Mouse (Mus musculus) gastrocnemius, postnatal 36 days (tissue): ENCODE measurements around the gene Bpgm. TPM values are rescaled to one million over a fixed set of nuclear protein-coding genes. Genes with fewer than 3 reads are reported as not detected.

Experiments used
- DNase-seq, 2 experiments: peaks; one replicate each; pipeline ENCODE4 v3.0.0; 2022
- intact Hi-C: fragments of 180-260 bp; cut with DNase I; formaldehyde crosslinking; loops from one replicate; pipeline ENCODE4 v1.15.1; 2025
- total RNA-seq, 2 experiments: library from RNA; stranded (reverse); gene quantifications; 2 replicates each; pipeline ENCODE4 v1.2.3; 2021

The Bpgm gene
- total RNA-seq, 2 experiments from 2014 or later, result 87.5 to 92.0 TPM

DNA sequence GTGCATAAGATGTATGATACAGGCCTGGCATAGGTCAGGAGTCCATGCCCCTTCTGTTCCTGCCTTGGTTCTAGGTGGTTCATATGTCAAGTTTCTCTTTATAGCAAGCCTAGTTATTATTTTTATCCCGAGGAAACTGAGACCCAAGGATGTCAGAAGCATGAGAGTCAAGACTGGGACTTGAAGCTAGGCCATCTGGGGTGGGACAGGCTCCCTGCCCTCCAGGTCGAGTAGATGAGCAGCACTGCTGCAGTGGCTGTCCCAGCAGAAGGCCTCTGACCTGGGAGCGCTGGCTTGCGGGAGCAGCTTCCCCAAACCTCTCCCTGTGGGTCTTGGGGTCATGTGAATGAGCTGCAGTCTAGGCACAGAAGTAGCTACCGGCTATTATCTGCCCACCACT lies 47.5 kb downstream of the Bpgm start:
- intact Hi-C loops, result no loop called here
- no peak for DNase-seq

DNA sequence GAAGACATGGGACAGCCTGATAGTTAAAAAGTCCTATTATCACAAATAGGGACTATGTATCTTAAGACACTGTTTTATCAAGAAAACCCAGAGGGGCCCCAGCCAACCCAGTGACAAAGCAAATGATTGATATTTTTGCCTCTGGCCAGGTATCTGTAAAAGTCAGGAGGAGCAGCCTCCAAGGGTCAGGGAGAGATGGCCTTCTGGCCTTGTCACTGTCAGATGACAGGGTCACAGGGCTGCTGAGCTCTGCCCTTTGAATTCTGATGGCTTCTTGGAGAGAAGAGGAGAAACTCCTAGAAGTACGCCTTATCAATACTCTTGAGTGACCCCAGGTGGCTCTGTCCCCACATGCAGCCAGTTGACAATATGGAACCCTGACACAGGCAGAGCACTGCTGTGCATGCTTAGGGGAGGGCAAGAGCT lies 49.5 kb downstream of the Bpgm start:
- intact Hi-C loops, result no loop called here

DNA sequence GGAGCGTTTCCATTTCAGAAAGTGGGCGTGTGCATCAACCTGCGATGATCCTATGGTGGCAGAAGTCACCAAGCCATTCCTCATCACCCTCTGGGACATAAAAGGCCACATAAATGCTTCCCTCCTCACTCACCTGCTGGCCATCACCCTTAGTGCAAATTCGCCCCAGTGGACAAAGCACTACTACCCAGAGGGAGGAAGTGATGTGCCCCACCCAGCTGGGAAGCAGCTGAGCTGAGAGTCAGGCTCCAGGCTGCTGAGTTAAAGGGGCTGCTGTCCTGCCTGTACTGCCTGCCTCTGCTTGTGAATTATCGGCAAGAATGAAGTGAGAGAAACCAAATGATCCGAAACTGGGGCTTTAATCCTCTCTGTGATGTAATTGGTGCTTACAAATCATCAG lies 49.9 kb downstream of the Bpgm start:
- intact Hi-C loops, result no loop called here
- DNase-seq, result no peak

More for the DNA sequence above, 49.5 kb downstream of the Bpgm start:
- DNase-seq, result no peak

DNA sequence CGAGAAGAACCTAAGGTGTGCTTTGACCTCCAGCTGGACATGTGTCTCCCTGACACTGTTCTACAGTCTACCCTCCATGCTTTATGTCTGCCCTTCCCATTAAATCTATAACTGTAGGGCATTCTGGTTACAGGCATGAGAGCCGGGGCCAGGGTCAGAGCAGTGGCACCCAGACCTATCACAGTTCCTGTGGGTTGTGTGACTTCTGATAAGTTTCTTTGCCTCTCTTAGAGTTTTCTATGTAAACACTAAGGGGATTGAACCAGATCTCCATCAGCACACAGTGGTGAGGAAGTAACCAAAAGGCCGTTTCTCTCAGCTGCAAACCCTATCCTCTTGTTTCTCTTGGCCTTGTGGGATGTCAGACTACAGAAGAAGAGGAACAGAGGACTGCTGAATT lies 50.4 kb downstream of the Bpgm start:
- DNase-seq, result no peak
- intact Hi-C loops, result no loop called here

DNA sequence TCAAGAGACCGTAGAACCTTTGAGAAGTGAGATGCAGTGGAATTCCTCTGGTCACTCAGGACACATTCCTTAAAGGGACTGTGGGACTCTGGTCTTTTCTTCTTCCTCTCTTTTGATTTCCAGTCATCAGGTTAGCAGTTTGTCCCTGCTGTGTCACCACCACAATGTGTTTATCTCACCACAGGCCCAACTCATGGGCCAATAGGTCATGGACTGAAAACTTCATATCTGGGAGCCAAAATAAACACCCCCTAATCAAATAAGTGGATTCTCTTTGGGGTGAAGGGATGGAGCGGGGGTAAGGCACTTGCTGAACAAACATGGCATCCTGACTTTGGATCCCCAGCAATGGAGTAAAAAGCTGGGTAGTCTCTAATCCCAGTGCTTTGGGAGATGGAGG lies 52.1 kb downstream of the Bpgm start:
- no peak for DNase-seq
- intact Hi-C loops, result no loop called here

DNA sequence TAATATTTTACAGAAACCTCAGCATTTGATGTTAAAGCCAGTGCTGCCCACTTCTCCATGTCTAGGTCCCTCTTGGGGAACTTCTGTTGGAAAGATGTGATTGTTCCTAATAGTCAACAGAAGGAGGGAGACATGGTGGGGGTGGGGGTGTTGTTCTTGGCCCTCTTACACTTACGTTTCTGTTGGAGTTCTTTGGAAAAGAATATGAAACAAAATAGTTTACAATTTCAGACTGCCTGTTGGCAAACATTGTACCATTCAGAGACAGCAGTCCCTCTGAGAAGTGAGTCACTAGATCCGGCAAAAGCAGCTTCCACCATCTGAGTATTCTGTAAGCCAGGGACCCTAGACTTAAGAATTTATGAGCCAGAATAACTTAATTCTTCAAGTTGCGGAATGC lies 54.0 kb downstream of the Bpgm start:
- no peak for DNase-seq
- intact Hi-C loops, result no loop called here

DNA sequence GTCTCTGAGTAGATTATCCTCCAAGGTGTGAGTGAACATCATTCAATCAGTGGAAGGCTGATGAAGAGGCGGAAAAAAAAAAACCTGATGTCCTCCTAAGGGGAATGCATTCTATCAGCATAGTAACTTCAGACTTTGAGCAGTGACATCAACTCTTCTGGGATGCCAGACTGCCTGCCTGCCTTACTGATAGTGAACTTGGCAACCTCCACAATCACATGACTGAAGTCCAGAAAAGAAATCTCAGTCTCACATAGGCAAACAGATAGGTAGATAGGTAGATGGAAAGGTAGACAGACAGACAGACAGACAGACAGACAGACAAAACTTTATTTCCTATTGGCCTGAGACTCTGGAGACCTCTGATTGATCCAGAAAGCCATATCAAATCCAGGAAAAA lies 57.0 kb downstream of the Bpgm start:
- DNase-seq, result no peak
- intact Hi-C loops, result no loop called here

DNA sequence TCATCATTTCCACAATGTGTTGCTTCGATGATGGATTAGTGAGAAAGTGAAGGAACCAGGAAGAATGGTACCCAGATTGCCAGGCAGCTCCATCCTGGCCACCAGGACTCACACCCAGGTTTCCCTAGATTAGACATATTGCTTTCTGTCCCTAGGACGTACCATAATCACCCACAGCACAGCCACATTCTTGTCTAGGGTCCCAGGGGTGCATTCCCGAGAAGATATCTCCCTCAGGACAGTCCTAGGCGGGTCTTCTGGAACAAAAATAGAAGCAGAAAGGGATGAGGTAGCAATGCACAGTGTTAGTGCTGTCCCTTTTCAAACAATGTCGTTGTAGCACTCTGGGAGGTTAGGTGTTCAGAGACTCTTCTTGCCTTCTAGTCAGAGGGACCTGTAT lies 57.9 kb downstream of the Bpgm start:
- no peak for DNase-seq
- intact Hi-C loops, result no loop called here

DNA sequence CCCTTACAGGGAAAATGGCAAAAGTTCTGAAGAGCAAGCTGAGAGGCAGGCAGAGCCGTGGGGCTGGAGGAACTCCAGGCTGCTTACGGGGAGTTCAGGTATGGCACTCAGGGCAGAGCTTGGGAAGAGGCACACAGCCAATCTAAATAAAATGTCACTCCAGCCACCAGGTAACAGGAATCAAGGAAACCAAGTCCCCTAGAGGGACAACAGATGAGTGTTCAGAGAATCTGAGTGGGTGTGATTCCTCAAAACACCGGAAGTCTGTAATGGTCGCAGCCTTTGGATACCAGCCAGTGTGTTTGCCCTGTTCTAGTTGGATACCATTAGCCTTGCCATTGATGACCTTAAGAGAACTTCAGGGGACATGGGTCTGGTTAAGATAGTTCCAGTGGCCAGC lies 66.9 kb downstream of the Bpgm start:
- no peak for DNase-seq
- intact Hi-C loops, result no loop called here

DNA sequence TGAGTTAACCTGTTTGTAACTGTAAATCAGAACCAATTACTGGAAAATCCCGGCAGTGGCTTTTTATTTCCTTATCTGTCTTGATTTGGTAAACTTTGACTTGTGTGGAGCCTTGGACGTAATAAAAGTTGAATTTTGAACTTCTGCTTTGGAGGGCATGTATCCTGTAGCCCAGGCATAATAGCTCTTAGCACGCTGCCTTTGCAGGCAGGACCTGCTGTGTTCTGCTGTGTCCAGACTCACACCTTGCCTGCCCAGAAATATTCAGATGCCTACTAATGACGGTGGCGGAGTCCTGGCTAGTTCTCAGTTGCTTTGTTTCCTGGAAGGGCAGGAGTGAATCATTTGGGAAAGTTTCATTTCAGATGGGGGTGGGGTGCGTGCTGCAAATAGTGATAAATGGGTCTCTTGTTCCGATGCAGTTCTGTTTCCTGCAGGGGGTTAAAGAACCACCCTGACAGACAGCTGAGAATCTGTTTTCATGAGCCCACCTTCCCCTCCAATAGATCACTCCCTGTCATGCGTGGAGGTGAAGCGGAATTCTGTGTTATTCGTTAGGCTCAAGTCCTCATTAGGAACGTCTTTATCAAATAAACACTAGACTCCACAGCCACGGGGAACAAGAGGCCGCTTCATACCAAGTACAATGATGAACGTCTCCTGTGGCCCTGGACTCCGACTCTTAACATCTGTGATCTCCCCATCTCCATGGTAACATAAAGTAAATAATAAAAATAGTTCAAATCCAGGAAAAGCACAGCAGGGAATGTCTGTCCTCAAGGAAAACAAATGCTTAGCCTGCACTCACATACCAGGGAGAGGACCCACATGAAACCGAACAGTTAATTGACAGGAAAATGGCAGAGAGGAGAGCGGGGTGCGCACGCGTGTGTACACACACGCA lies 67.5 kb downstream of the Bpgm start:
- intact Hi-C loops, result no loop called here
- no peak for DNase-seq

DNA sequence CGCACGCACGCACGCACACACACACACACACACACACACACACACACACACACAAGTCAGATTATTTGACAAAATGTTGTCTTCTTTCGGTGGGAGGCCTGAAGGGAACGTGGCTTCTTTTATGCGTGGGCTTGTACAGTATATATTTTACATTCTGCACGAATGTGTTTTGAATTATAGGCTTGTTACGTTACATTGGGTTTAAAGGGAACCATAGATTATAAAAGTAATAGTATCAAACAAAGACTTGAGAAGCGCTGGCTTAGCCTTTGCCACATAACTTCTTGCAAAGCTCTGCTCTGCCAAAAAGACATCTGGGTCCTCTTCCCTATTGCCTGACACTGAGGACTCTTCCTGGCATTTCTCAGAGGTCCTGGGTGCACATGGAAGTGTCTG lies 68.2 kb downstream of the Bpgm start:
- DNase-seq, result no peak
- intact Hi-C loops, result no loop called here

DNA sequence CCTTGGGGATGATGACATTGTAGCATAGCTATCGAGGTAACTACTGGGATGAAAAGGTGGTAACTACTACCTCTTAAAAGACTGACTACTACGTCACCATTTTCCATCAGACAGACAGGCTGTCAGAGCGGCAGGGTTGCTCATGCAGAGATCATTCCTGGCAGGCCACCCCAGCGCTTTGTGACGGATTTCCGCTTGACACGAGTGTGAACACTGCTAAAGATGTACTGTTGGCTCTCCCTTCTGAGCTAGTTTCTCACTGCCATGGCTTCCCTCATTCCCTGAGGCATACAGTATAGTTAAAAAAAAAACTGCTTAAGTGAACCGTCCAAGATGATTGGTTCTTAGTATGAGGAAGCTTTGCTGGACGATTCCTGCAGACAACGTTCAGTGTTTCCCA lies 69.3 kb downstream of the Bpgm start:
- intact Hi-C loops, result no loop called here
- DNase-seq, result no peak

DNA sequence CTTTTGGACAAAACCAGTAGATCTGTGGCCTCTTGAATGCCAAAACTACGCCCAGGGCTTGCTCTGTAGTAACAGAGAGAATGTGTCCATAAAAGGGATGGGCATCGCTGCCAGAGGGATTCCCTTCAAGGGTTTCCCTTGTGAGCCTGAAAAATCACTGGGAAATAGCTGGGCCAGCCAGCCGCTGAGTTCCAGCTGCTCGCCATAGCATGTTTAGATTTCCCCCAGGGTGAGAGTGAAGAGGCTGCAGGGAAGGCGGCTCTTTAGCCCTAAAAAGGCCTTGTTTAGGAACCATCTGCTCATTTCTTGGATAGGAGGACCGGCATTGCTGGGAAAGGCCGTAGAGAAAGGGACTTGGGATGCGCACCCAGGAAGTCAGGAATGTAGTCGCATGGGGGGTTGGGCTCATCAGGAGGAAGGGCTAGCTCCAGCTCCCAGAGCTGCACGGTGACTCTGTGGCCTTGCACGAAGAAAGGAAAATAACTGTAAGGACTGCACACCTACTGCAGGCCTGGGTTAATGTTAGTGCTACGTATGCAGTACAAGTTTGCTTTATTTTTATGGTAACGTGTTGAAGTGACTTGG lies 72.5 kb downstream of the Bpgm start:
- intact Hi-C loops, result loop anchor here (2.0 kb wide), 1 partner anchor 206 kb away; no protein-coding TSS in a partner anchor
- DNase-seq, result no peak

DNA sequence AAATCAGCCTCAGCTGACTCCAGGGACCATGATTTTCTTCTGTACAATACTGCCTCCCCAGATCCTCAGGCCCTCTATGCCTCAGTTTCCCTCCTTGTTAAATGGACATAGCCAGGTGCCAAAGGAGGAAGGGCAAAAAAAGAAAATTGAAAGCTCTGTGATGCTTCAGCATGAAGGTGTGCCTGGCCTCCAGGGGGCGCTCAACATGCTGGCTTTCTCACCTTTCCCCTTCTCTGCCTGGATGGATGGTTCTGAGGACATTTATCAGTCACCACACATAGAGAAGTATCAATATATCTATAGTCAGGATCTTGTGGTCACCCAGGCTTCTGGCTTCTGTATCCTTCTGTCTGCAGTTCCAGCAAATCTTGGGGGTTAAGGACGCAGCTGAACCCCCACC lies 73.0 kb downstream of the Bpgm start:
- intact Hi-C loops, result loop anchor here (2.0 kb wide), 1 partner anchor 206 kb away; no protein-coding TSS in a partner anchor

DNA sequence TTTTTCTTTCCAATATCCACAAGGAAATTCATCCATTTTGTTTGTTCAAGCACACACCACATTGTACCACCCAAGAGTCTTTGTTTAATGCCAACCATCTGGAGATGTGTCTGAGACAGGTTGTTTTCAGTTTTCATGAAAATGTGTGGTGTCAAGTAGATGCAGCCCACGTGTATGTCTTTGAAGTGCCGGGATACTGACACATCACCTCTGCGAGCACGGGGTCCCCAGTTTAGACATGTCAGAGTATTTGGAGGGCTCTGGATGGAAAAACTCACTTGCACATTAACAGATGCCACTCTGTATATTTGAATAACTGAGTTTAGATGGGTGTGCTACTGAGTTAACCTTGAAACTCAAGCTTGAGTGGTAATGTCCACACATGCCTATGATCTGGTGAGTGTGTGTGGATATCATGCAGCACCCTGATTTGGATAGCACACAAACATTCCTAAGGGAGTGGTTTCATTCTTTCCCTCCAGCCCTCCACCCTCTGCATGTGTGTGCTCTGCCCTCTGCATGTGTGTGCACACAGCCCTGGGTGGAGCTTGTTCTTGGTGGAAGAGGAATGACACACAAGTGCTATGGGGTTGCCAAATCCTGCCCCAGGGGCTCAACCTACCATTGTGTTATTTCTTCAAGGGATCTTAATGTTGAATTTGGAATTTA lies 76.6 kb downstream of the Bpgm start:
- intact Hi-C loops, result no loop called here
- no peak for DNase-seq

More for the DNA sequence above, 73.0 kb downstream of the Bpgm start:
- DNase-seq, result peak; percentile 54 to 63

DNA sequence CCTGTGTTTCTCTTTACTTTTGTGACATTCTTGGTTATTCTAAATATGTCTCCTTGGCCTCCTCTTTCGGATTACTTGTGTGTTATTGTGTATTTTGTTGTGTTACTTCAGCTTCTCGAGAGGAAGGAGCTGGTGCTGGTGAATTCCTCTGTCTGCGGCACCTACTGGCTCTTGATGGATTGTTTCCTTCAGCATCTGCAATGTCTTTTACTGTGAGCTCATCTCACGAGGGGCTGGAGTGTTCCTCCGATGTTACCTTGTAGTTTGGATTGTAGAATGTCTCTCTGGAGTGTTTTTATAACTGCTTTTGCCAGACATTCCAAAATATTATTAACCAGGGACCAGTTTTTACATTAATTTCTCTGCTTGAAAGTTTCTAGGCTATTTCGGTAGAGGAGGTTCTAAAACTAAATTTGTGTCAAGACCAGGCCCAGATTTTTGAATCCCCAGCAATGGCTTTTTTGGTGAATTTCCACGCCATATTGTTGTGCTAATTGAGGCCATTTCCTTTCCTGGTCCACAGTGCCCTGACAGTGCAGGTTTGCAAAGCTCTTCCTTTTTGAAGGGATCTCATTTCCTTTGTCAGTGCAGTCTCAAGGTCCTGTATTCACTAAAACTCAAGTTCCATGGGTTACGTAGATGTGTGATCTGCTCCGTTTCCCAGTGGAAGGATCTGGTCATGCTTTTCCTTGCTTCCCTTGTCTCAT lies 78.4 kb downstream of the Bpgm start:
- no peak for DNase-seq
- intact Hi-C loops, result no loop called here

Other genes starting within 250 kb of the Bpgm start
- gene Akr1b3, start 158.7 kb upstream of the Bpgm start, total RNA-seq, result 100 to 1,000 TPM; 152 to 165 TPM
- gene Akr1b8, start 122.1 kb upstream of the Bpgm start, total RNA-seq, result 1 to 10 TPM; 1.7 to 2.2 TPM
- gene Akr1b10, start 92.0 kb upstream of the Bpgm start, total RNA-seq, result 10 to 100 TPM; 52.6 to 56.5 TPM
- gene Akr1b7, start 63.9 kb upstream of the Bpgm start, total RNA-seq, result not detected
- 10 to 100 TPM; 25.8 to 26.6 TPM for gene Cald1, start 122.3 kb downstream of the Bpgm start, total RNA-seq